Mouse (Mus musculus): ENCODE measurements around the gene Rcan1. TPM values are rescaled to one million over a fixed set of nuclear protein-coding genes. Genes with fewer than 3 reads are reported as not detected.

Rcan1 gene
- polyA plus RNA-seq, 1 experiment from 2014 or later: 103 TPM

GRCm38 (mm10) chr16:92398574-92399118 is 72.0 kb downstream of the Rcan1 start:
- peak overlapping the region; percentile 76 for H3K4me2 ChIP-seq
- peaks cover 37% of the 10 kb centered on the region for H3K36me3 ChIP-seq
- WGBS: 28% methylated on average over 6 of the region's 6 CpGs
- peaks cover 77% of the 10 kb centered on the region for H3K4me1 ChIP-seq
- peak overlapping the region; percentile 97 for H3K27ac ChIP-seq (replicated peaks)
- no peaks in the 10 kb centered on the region for H3K9me3 ChIP-seq
- H3K4me3 ChIP-seq: peak overlapping the region; percentile 67
- peak overlapping the region; percentile 94 for H3K9ac ChIP-seq
- no peaks in the 10 kb centered on the region for H3K27me3 ChIP-seq (replicated peaks)
- no peak for ATAC-seq (ENCODE audit: extremely low read depth, insufficient number of reproducible peaks, low FRiP score, low TSS enrichment)

DNA sequence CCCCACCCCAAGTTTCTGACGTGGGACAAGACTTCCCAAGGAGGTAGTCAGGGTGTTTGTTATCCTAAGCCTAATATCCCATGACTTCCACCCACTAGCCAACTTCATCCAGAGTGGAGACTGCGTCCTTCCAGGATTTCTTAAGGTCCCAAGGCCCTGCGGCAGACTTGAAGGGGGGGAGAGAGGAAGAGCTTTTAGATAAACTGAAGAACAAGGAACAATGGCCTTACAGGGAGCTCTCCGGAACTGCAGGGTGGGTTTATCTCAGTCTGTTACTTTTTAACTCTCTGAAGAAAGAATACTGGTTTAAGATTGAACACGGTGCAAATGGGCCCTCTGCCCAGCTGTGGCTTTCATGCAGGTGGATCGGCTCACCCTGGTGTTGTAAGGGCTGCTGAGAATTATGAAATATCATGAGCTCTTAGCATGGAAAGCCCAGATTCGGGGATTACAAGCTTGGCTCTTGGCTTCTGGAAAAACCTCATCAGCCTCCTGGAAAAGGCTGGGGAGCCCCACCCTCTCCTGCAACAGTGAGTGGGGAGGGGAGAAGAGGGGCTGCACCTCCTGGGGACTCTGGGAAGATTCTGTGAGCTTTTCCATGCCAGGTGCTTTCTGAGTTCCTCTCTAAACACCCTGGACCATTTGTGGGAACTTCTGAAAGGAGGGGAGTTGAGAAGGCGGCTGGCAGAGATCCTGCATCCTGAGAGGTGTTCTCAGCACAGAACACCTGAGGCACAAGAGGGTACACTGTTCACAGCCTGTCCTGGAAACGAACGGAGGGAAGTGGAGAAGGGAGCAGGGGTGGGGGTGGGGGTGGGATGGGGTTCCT is 72.7 kb downstream of the Rcan1 start:
- no peaks in the 10 kb centered on the region for H3K9me3 ChIP-seq
- WGBS: 32% methylated on average over 10 of the region's 10 CpGs
- peak overlapping the region; percentile 94 for H3K9ac ChIP-seq
- H3K4me1 ChIP-seq: peaks cover 70% of the 10 kb centered on the region
- peaks cover 44% of the 10 kb centered on the region for H3K36me3 ChIP-seq
- H3K4me2 ChIP-seq: peak overlapping the region; percentile 76
- no peaks in the 10 kb centered on the region for H3K27me3 ChIP-seq (replicated peaks)
- H3K4me3 ChIP-seq: peak overlapping the region; percentile 67
- peak overlapping the region; percentile 97 for H3K27ac ChIP-seq (replicated peaks)
- no peak for ATAC-seq (ENCODE audit: extremely low read depth, insufficient number of reproducible peaks, low FRiP score, low TSS enrichment)

DNA sequence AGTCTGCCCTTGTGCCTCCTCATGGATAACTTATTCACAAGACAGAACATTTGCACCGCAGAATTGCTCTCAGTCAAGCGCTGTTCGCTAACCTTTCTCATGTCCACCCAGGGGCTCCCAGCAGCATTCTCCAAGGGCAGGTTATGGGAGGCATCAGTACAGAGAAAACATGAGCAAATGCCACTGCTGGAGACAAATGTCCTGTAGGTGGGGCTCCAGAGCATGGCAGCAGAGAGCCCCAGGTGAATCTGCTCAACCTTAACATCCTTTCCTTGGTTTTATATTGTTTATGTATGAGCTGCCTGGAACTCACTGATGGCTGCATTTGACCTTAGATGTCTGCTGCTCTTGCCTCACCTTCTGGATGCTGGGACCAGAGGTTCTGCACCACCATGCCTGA is 76.9 kb downstream of the Rcan1 start:
- no peak overlapping the region for H3K9ac ChIP-seq
- H3K27me3 ChIP-seq (replicated peaks): no peaks in the 10 kb centered on the region
- 93% methylated on average over 3 of the region's 3 CpGs for WGBS
- H3K9me3 ChIP-seq: no peaks in the 10 kb centered on the region
- peaks cover 38% of the 10 kb centered on the region for H3K4me1 ChIP-seq
- no peak overlapping the region for H3K4me2 ChIP-seq
- no peak for ATAC-seq (ENCODE audit: extremely low read depth, insufficient number of reproducible peaks, low FRiP score, low TSS enrichment)
- peaks cover 73% of the 10 kb centered on the region for H3K36me3 ChIP-seq
- no peak overlapping the region for H3K4me3 ChIP-seq
- H3K27ac ChIP-seq (replicated peaks): no peak overlapping the region

DNA sequence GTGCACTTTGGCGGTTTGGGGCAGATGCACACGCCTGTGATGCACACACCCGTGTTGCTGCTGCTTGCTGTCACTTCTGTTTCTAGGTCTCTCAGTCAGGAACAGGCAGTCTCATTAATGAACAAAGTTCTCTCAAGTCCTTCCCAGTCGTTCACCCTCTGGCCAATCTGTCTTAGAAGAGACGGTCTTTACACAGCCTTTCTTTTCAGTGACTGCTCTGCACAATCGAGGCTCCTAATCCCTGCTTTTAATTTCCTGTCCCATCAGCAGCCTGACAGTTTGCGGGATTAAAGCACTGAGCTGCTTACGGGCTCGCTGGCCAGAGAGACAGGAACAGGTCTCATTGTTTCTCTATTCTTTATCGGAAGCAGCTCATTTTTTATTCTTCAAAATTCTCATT is 83.0 kb downstream of the Rcan1 start:
- Histone ChIP-seq H3K4me1 (no peaks in the 10 kb centered on the region), H3K36me3 (peaks cover 26% of the 10 kb centered on the region), H3K27ac (replicated peaks) (no peak overlapping the region), H3K9ac (no peak overlapping the region), H3K27me3 (replicated peaks) (no peaks in the 10 kb centered on the region), H3K9me3 (no peaks in the 10 kb centered on the region), H3K4me3 (no peak overlapping the region), H3K4me2 (no peak overlapping the region)
- 68% methylated on average over 10 of the region's 10 CpGs for WGBS
- ATAC-seq (ENCODE audit: extremely low read depth, insufficient number of reproducible peaks, low FRiP score, low TSS enrichment): no peak

GRCm38 (mm10) chr16:92385062-92385461 is 85.6 kb downstream of the Rcan1 start:
- no peak overlapping the region for H3K27ac ChIP-seq (replicated peaks)
- WGBS: 2% methylated on average over 2 of the region's 2 CpGs
- ATAC-seq (ENCODE audit: extremely low read depth, insufficient number of reproducible peaks, low FRiP score, low TSS enrichment): no peak

DNA sequence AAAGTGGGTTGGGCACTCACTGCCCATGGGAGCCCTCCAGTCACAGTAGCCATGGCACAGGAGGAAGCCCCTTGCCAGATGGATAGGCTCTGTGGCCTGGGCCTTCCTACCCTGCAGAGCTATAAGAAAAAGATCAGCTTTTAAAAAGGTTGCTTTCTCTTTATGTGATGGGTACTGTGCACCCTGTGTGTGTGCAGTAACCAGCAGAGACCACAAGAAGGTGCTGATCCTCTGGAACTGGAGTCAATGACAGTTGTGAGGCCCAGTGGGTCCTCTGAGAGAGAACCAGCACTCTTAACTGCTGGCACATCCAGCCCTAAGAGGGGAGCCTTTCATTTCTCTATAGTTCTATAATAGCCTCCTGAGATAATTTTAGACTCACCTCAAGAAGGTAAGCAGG is 87.3 kb downstream of the Rcan1 start:
- Histone ChIP-seq H3K27ac (replicated peaks) (no peak overlapping the region), H3K9ac (no peak overlapping the region), H3K4me1 (no peaks in the 10 kb centered on the region), H3K36me3 (no peaks in the 10 kb centered on the region), H3K4me3 (no peak overlapping the region), H3K4me2 (no peak overlapping the region), H3K9me3 (no peaks in the 10 kb centered on the region), H3K27me3 (replicated peaks) (no peaks in the 10 kb centered on the region)
- ATAC-seq (ENCODE audit: extremely low read depth, insufficient number of reproducible peaks, low FRiP score, low TSS enrichment): no peak

More at GRCm38 (mm10) chr16:92385062-92385461, 85.6 kb downstream of the Rcan1 start:
- H3K9ac ChIP-seq: no peak overlapping the region
- H3K4me1 ChIP-seq: no peaks in the 10 kb centered on the region
- no peaks in the 10 kb centered on the region for H3K27me3 ChIP-seq (replicated peaks)
- H3K9me3 ChIP-seq: no peaks in the 10 kb centered on the region
- no peak overlapping the region for H3K4me2 ChIP-seq
- H3K4me3 ChIP-seq: no peak overlapping the region
- 0 out of 2 replicates have a peak, but pooled peaks cover 2% of the 10 kb centered on the region for H3K36me3 ChIP-seq

DNA sequence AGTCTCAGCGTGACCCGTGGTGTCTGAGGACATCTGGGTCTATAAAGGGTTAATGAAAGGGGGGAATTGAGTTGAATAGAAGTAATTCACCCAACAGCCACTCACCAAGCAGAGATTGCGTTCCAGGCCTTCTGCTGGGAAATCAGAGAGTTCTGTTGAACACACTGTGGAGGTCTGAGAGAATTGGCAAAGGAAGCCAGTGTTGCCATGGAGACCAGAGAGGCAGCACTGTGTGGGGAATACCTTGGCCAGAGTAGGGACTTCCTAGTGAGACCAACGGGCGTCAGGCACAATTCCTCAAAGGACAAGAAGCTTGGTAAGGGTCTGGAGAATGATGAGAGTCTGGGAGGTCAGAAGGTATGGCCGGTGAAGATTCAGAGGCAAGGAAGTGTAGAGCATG is 88.2 kb downstream of the Rcan1 start:
- 71% methylated on average over 6 of the region's 6 CpGs for WGBS
- no peak for ATAC-seq (ENCODE audit: extremely low read depth, insufficient number of reproducible peaks, low FRiP score, low TSS enrichment)

DNA sequence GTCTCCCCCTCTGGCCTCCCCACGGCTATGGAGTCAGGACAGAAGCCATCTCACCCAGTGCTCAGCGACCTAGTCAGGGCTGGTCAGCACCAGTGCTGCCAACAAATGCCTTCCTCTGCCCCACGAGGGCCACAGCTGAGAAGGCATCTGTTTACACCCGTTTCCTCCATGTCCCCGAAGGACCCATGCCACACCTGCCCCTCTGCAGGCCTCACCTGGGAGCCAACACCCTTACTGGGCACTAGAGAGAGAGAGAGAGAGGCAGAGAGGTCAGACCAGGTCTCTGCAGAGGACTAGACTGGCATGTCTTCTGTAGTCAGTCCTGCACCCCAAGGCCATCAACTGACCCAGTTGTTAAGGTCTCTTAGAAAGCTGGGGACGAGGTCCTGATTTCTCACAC is 89.6 kb downstream of the Rcan1 start:
- Histone ChIP-seq H3K4me1 (no peaks in the 10 kb centered on the region), H3K36me3 (no peaks in the 10 kb centered on the region), H3K27ac (replicated peaks) (no peak overlapping the region), H3K27me3 (replicated peaks) (no peaks in the 10 kb centered on the region), H3K9ac (no peak overlapping the region), H3K9me3 (no peaks in the 10 kb centered on the region), H3K4me2 (no peak overlapping the region), H3K4me3 (no peak overlapping the region)
- 74% methylated on average over 6 of the region's 6 CpGs for WGBS
- ATAC-seq (ENCODE audit: extremely low read depth, insufficient number of reproducible peaks, low FRiP score, low TSS enrichment): no peak

More for the DNA sequence above, 88.2 kb downstream of the Rcan1 start:
- Histone ChIP-seq H3K9ac (no peak overlapping the region), H3K27me3 (replicated peaks) (no peaks in the 10 kb centered on the region), H3K36me3 (no peaks in the 10 kb centered on the region), H3K4me3 (no peak overlapping the region), H3K9me3 (no peaks in the 10 kb centered on the region), H3K4me1 (no peaks in the 10 kb centered on the region), H3K27ac (replicated peaks) (no peak overlapping the region), H3K4me2 (no peak overlapping the region)

DNA sequence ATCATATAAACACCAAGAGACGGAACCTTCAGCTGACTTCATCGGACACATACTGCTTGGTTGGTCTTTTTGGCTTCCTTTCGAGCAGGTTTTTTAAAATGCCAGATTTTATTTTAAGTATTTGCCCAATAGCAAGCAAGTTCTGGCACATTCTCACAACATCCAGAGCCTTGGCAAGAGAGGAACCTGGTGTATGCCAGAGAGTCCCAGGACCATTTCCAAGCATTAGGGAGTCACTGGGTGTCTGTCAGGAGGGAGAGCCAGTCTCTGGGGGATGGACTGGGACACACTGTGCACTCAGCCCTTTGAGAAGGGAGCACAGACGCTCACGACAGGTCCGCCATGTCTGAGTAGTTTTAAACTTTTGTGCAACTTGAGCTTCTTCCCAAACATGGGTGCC is 93.7 kb downstream of the Rcan1 start:
- 91% methylated on average over 6 of the region's 6 CpGs for WGBS
- no peak for ATAC-seq (ENCODE audit: extremely low read depth, insufficient number of reproducible peaks, low FRiP score, low TSS enrichment)
- no peaks in the 10 kb centered on the region for H3K36me3 ChIP-seq

GRCm38 (mm10) chr16:92371623-92372022 is 99.0 kb downstream of the Rcan1 start:
- ATAC-seq (ENCODE audit: extremely low read depth, insufficient number of reproducible peaks, low FRiP score, low TSS enrichment): no peak
- Histone ChIP-seq H3K4me3 (no peak overlapping the region), H3K9me3 (no peaks in the 10 kb centered on the region), H3K27me3 (replicated peaks) (no peaks in the 10 kb centered on the region), H3K4me1 (peaks cover 41% of the 10 kb centered on the region), H3K36me3 (no peaks in the 10 kb centered on the region), H3K9ac (no peak overlapping the region), H3K4me2 (no peak overlapping the region), H3K27ac (replicated peaks) (no peak overlapping the region)
- 50% methylated on average over 5 of the region's 5 CpGs for WGBS

More for the DNA sequence above, 93.7 kb downstream of the Rcan1 start:
- Histone ChIP-seq H3K9ac (no peak overlapping the region), H3K4me1 (peaks cover 10% of the 10 kb centered on the region), H3K27me3 (replicated peaks) (no peaks in the 10 kb centered on the region), H3K4me2 (no peak overlapping the region), H3K27ac (replicated peaks) (no peak overlapping the region), H3K9me3 (no peaks in the 10 kb centered on the region), H3K4me3 (no peak overlapping the region)

GRCm38 (mm10) chr16:92369260-92369659 is 101.4 kb downstream of the Rcan1 start:
- ATAC-seq (ENCODE audit: extremely low read depth, insufficient number of reproducible peaks, low FRiP score, low TSS enrichment): peak; percentile 55; the same call in 1 of the 2 replicates

More at GRCm38 (mm10) chr16:92369260-92369659, 101.4 kb downstream of the Rcan1 start:
- Histone ChIP-seq H3K4me3 (no peak overlapping the region), H3K4me1 (peaks cover 54% of the 10 kb centered on the region), H3K27ac (replicated peaks) (peak overlapping the region; percentile 33), H3K9ac (peak overlapping the region; percentile 29), H3K4me2 (no peak overlapping the region), H3K27me3 (replicated peaks) (no peaks in the 10 kb centered on the region), H3K9me3 (no peaks in the 10 kb centered on the region), H3K36me3 (no peaks in the 10 kb centered on the region)
- 21% methylated on average over 2 of the region's 2 CpGs for WGBS

Measured in heart, embryonic 13.5 days (tissue).